Mouse (Mus musculus) olfactory bulb, adult 2 months (tissue): ENCODE measurements at regions not wholly inside any gene's neighbourhood (a gene's known extent, or its start where the extent isn't known, plus 50 kb on each side); places are given as distances from the start of the nearest gene placed in this dataset.

Source experiments
- H3K27ac ChIP-seq: fragments of 200-500 bp; 2 replicates; pipeline ENCODE4 v1.5.1; 2012; ENCODE audit warnings: low read depth, low read length; ENCODE audit not compliant: insufficient read depth
- H3K4me1 ChIP-seq: fragments of 200-500 bp; 2 replicates; pipeline ENCODE4 v1.6.1; 2012; ENCODE audit warnings: low read length; ENCODE audit not compliant: control insufficient read depth, insufficient read depth
- H3K4me3 ChIP-seq: fragments of 200-500 bp; 2 replicates; pipeline ENCODE4 v1.5.1; 2012; ENCODE audit warnings: mild to moderate bottlenecking, low read depth, low read length, moderate library complexity; ENCODE audit not compliant: insufficient read depth
- CTCF ChIP-seq: fragments of 200-500 bp; IDR thresholded peaks from 2 replicates; pipeline ENCODE4 v1.5.1; 2012; ENCODE audit warnings: low read depth, mild to moderate bottlenecking, low read length, moderate library complexity; ENCODE audit not compliant: insufficient read depth
- POLR2A ChIP-seq: fragments of 200-500 bp; IDR thresholded peaks from 2 replicates; pipeline ENCODE4 v1.6.1; 2012; ENCODE audit warnings: mild to moderate bottlenecking, low read depth, low read length, moderate library complexity; ENCODE audit not compliant: insufficient read depth
- WGBS: fragments of 180-500 bp; shearing (Covaris S2); methylation state at CpG from one replicate; pipeline ENCODE4 v1.1.7; 2018; 5-methylcytosine and 5-hydroxymethylcytosine counted together

- H3K4me3 ChIP-seq = no peak overlapping the region
- WGBS = 20% methylated on average over 4 of the region's 4 CpGs
- no peaks in the 10 kb centered on the region for H3K4me1 ChIP-seq
- no peak overlapping the region for H3K27ac ChIP-seq
- no peak for TF ChIP-seq CTCF
- TF ChIP-seq POLR2A = no peak
These were observed 1700.9 kb upstream of the Sel1l start for GRCm38 (mm10) chr12:93549900-93550299.

DNA sequence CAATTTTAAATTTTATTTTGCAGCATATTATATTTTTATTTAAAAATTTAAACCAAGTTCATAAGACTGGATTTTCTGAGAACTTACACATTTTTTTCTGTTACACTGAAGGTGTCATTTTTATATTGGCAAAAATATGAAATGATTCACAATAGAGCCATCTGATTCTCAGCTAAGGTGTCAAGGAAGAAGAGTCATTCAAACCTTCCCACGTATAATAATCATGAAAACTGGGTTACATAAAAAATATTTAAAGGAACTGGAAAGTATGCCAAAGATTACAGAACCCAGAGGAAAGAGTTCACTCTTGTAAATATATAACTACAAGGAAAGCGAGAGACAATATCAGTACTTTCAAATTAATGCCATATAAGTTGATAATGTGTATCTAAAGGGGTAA, 1674.5 kb upstream of the Sel1l start:
- Histone ChIP-seq H3K27ac (no peak overlapping the region), H3K4me1 (no peaks in the 10 kb centered on the region), H3K4me3 (no peak overlapping the region)
- WGBS = 90% methylated on average over 2 of the region's 2 CpGs
- TF ChIP-seq POLR2A (no peak), CTCF (no peak)

DNA sequence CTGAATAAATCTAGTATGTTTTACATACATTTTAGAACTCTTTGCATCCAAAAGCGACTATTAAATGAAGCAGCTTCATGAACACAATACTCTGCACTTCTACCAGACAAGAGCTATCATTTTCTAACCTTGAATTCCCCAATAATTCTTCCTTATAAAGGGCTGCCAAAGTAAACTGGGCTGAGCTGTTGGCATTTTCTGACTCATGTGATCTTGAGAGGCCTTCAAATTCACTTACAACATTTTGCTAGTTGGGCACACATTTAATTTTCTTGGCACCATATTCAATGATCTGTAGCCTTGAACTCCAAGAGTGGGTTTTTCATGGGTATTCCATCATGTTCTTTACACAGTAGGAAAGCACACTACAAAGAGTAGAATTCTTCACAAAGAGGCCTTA, 1637.4 kb upstream of the Sel1l start:
- no peak for TF ChIP-seq CTCF
- no peak for TF ChIP-seq POLR2A
- H3K4me1 ChIP-seq = no peaks in the 10 kb centered on the region
- no peak overlapping the region for H3K27ac ChIP-seq
- 90% methylated on average over 1 of the region's 1 CpGs for WGBS
- H3K4me3 ChIP-seq = no peak overlapping the region

DNA sequence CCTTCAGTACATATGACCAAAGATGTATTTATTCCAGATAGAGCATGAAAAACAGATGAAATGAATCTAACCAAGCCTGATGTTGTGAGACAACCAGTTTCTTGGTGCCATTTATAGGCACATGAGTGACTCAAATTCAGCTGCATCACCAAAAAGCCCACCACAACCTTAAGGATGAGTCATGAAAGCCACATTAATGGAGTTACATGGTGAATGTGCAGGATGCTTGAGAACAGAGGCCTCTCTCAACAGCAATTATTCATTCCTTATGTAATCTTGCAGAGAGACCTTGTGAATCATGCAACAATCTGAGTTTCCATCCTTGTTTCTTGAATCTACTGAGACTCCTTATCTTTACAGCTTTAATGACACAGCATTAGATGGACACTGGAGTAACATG, 1613.1 kb upstream of the Sel1l start:
- Histone ChIP-seq H3K4me1 (no peaks in the 10 kb centered on the region), H3K27ac (no peak overlapping the region), H3K4me3 (no peak overlapping the region)
- TF ChIP-seq CTCF (no peak), POLR2A (no peak)

DNA sequence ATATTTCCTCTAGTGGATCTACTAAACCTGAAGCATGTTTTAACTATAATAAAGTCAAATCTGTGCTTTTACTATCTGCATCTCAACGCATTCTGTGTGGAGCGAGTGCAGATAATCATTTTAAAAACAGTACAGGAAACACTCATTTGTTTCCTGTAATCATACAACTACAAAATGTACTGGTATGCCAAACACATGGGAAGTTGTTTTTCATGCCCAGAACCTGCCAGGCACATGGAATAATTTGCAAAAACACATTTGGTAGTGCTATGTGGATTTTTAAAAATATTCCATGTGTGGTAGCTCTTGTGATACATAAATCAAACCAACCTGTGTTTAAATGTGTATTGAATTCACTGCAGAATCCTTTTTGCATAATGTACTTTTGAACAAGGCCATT, 1600.5 kb upstream of the Sel1l start:
- TF ChIP-seq CTCF (no peak), POLR2A (no peak)
- 83% methylated on average over 2 of the region's 2 CpGs for WGBS
- Histone ChIP-seq H3K4me1 (no peaks in the 10 kb centered on the region), H3K27ac (no peak overlapping the region), H3K4me3 (no peak overlapping the region)

DNA sequence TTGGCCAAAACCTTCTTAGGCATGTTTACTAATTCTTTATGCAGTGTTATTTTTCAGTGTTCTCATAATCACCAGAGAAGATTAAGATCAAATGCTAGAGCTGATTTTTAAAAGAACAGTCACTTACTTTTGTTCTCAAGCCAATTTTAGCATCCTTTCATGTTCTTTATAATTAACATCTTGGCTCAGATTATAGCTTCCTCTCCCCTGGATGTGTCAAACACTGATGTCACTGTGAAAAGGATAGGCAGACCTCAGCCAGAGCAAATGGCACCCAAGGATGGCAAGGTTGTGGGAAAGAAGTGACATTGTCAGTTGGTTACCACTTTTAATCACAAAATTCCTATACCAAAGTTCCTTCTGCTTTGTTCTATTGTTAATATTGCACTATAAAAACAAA, 1580.3 kb upstream of the Sel1l start:
- Histone ChIP-seq H3K4me1 (no peaks in the 10 kb centered on the region), H3K27ac (no peak overlapping the region), H3K4me3 (no peak overlapping the region)
- TF ChIP-seq POLR2A = no peak
- TF ChIP-seq CTCF = no peak

GRCm38 (mm10) chr12:93427988-93428387, 1579.0 kb upstream of the Sel1l start:
- 52% methylated on average over 2 of the region's 2 CpGs for WGBS
- no peak overlapping the region for H3K27ac ChIP-seq

DNA sequence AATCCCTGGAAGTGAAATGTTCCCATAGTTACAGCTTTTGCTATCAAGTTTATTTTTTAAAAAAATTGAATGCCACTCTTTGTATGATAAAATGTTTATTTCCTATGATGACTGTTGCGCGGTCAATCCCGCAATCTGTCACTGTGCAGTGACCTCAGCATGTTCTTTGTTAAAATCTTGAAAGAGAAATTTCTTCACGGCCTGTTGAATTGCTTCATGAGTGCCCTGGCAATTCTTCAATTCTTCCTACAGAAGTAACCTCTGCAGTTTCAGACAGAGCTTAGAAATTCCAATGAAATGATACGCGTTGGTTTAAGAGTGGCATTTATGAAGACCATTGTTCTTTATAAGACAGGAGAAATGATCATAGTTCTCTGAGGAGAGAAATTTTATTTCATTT, 1567.4 kb upstream of the Sel1l start:
- WGBS = 63% methylated on average over 6 of the region's 6 CpGs
- no peak overlapping the region for H3K4me3 ChIP-seq
- TF ChIP-seq CTCF (no peak), POLR2A (no peak)
- H3K27ac ChIP-seq = no peak overlapping the region
- H3K4me1 ChIP-seq = no peaks in the 10 kb centered on the region

More at GRCm38 (mm10) chr12:93427988-93428387, 1579.0 kb upstream of the Sel1l start:
- no peaks in the 10 kb centered on the region for H3K4me1 ChIP-seq
- no peak for TF ChIP-seq POLR2A
- TF ChIP-seq CTCF = no peak
- no peak overlapping the region for H3K4me3 ChIP-seq

GRCm38 (mm10) chr12:93415791-93416190, 1566.8 kb upstream of the Sel1l start:
- no peak overlapping the region for H3K27ac ChIP-seq
- 44% methylated on average over 1 of the region's 1 CpGs for WGBS
- no peak overlapping the region for H3K4me3 ChIP-seq
- H3K4me1 ChIP-seq = no peaks in the 10 kb centered on the region
- TF ChIP-seq POLR2A (no peak), CTCF (no peak)

DNA sequence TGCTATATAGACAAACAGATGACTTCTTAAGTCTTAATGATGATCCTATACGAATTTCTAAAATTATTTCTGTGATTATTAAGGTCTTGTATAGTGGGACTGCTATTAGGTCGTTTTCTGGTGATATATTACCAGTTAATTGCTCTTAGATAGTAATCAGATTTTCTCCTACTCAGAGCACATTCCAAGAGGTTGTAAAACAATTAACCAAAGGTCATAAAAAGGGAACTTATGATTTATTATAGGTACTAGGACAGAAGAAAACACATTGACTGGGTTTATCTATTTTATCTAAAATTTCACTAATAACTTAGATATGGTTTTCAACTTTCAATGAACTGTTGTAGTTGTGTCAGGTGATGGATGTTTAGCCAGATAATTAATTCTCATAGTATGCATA, 1536.6 kb upstream of the Sel1l start:
- Histone ChIP-seq H3K4me1 (no peaks in the 10 kb centered on the region), H3K4me3 (no peak overlapping the region), H3K27ac (no peak overlapping the region)
- TF ChIP-seq CTCF (no peak), POLR2A (no peak)
- WGBS = 47% methylated on average over 2 of the region's 2 CpGs

GRCm38 (mm10) chr12:93342933-93343332, 1494.0 kb upstream of the Sel1l start:
- no peak overlapping the region for H3K4me3 ChIP-seq
- no peaks in the 10 kb centered on the region for H3K4me1 ChIP-seq
- 75% methylated on average over 4 of the region's 4 CpGs for WGBS
- TF ChIP-seq CTCF (no peak), POLR2A (no peak)
- H3K27ac ChIP-seq = no peak overlapping the region
